Mouse (Mus musculus): ENCODE measurements around the gene Bysl.

DNA sequence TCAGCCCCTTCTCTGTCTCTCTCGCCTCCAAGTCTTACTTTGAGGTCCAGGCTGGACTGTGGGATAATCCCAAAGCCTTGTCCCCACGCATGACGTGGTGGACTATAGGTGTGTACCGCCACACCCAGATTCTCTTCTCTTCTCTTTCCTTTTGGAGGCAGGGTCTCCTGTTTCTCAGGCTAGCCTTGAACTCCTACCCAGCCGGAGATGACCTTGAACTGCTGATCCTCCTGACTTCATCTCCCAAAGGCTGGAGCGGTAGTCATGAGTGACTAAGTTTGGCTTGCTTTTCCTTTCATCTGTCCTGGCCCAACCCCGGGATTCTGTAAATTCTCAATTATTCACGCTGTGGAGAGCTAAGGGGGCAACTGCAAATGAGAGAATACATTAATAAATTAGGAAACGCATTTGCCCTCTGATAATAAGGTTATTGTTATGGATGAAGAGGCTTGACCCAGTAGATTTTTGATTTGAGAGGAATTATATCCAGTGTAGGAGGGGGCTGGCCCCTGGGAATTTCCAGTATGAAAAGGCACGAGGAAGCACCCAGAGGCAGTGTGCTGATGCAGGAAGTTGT, 42.3 kb downstream of the Bysl start:
- TF ChIP-seq CTCF (IDR thresholded peaks at IDR 0.05; ENCODE audit: borderline replicate concordance, extremely low read depth, insufficient read depth, insufficient read length): no peak
- no peak for TF ChIP-seq POLR2A (IDR thresholded peaks at IDR 0.05; ENCODE audit: borderline replicate concordance, extremely low read depth, insufficient read depth, insufficient read length, poor library complexity, severe bottlenecking)
